Mouse (Mus musculus): ENCODE results near the gene Gm17093.
"Not testable (repeated sequence)": the region's sequence is repeated elsewhere in the genome, so short reads cannot be mapped to it uniquely, and the experiment has no call there.

The Gm17093 gene

DNA sequence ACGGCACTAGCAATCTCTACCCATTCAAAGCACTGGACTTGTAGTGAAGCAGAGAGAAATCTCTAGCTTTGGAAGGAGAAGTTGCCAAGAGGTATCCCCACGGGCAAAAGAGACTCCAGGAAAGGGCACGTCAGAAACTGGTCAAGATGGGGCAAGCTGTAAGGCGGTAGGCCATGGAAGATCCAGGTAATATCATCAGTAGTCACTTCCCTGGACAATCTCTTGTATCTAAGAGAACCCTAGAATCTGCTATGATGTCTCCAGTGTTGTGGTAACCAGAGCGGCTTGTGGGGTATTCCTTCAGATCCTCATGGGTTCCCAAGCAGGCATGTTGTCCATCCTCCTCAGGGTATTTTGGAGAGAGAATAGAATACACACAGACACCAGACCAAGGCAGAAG lies at the start of gene Gm17093:
Gene Gm17093 (plus strand): TSS at position 301 of the 400 bp plus-strand sequence.
- DNase-seq (ENCODE audit: low spot score) = not testable (repeated sequence)

- DNase-seq (ENCODE audit: low spot score) = not testable (repeated sequence)
Observed at GRCm38 (mm10) chr14:44492163-44492562, 25.9 kb upstream of the Gm17093 start, which contains the start of gene BC061237. BC061237 (plus strand) TSS chr14:44492463.

DNA sequence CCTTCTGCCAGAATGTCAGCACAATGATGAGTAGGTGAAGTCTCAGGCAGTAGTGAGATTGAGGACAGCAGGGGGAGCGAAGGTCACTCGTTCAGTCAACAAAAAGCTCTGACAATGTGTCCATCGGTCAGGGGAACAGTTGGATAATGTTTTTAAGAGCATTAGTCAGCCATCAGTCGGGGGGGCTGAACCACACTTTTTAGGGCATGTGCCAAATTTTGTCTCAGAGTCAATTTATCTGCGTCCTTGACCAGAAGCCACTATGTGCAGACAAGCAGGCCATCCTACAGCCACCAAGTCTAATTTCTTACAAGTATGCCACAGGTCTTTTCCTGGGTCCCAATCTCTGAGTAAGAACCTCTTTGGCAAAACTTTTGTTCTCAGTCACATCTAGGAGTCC lies 29.9 kb downstream of the Gm17093 start:
- not testable (repeated sequence) for DNase-seq (ENCODE audit: low spot score)
